Mouse (Mus musculus): ENCODE results near the gene Atp5l.

DNA sequence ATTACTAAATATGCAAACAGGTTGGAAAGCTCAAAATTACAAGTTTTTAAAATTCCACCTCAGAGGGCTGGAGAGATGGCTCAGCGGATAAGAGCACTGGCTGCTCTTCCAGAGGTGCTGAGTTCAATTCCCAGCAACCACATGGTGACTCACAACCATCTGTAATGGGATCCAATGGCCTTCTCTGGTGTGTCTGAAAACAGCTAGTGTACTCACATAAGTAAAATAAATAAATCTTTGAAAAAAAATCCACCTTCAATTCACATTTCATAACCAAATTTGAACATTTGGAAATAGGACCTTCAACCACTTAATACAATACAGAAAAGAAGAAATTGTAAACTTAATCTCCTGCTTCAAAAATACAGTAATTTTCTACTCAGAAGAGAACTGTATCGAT is 936 bp downstream of the Atp5l start:
- TF ChIP-seq MAFK (IDR thresholded peaks at IDR 0.05; ENCODE audit: insufficient read depth, low read depth, low read length): no peak
- no peak for TF ChIP-seq ZNF384 (IDR thresholded peaks at IDR 0.05; ENCODE audit: low read depth, low read length)

Data from ES-E14 (cell line).